Mouse (Mus musculus): ENCODE results near the gene Mcidas. TPM values are rescaled to one million over a fixed set of nuclear protein-coding genes. Genes with fewer than 3 reads are reported as not detected.

Mcidas gene
- total RNA-seq (2021), result under 1 TPM; 0.42 to 0.66 TPM

DNA sequence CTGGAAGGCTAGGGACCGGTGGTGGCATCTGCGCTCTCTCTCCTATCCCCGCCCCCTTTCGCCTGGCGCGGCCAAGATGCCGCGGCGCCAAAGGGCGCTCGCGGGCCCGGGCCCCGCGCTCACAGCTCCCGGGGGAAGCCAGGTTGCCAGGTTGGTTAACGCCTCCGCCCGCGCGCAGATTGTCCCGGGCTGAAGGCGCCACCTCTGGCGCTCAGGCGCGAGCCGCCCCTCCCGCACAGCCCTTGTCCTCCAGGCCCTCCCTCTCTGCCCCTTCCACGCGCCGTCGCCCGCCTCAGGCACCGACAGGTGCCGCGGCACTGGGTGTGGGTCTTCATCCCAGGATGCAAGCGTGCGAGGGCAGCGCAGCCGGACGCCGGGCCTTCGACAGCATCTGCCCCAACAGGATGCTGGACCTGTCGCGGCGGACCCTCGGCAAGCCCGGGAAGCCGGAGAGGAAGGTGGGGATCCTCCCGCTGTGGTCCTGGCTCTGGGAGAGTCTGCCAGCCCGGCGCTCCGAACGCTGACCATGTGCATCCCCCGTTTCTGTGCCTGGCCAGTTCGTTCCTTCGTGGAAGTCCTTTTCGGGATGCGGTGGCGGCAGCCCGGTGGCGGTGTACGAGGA is at the start of gene Mcidas:
TSS of gene Mcidas (plus strand) at position 315 of the 622 bp plus-strand sequence.
- DNase-seq, result no peak

DNA sequence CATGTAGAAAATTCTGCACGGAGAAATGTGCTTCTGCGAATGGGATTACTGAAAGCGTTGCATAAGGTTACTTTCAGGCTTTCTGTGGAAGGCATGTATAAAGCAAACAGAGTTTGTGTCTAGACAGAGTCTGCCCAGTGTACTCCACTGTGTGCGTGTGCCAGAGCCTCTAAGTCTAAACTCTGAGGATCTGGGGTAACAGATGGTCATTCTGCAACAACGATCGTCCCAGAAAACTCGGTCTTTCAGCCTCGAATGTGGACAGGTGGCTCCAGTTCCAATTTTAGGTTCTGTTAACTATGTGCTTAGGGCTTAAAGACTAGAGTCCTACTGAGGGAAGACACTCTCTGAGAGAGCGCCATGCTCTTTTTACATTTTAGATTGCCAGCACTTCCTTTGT is 48.3 kb upstream of the Mcidas start:
- DNase-seq, result peak in 1 of 2 experiments; percentile 16

DNA sequence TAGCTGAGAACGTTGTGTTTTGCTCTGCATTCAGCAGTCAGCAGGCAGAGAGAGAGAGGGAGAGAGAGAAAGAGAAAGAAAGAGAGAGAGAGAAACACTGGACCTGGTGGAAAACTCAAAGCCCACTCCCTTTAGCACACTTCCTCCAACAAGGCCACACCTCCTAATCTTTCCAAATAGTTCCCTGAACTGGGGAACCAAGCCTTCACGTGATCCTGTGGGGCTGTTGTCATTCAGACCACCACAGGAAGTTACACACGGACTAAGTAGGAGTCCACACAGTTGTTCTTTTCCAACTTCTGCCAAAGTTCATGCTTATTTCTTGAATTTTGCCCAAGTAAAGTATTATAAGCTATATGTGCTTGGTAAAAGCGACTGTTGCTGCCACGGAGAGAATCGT is 47.7 kb upstream of the Mcidas start:
- DNase-seq, result no peak

DNA sequence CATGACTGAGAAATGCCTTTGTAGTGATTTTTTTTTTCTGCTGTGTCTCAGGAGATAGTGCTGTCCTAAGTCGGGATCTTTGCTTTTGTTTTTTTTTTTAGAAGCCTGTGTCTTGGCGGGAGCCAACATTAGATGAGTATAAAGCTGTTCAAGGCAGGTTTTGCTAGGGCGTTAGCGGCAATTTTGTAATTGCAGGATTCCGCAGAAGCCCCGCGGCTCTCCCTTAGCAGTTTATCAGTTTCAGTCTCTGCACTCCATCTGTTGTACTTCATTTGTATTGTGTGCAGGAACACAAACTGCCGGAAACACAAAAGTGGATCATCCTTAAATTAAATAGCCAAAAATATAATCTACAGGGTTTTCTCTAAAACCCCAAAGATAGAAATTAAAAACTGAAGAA is 39.6 kb upstream of the Mcidas start:
- peak in 1 of 2 experiments; percentile 22 for DNase-seq

- no peak for DNase-seq
Measured at GRCm38 (mm10) chr13:112963081-112963480, 30.6 kb upstream of the Mcidas start.

DNA sequence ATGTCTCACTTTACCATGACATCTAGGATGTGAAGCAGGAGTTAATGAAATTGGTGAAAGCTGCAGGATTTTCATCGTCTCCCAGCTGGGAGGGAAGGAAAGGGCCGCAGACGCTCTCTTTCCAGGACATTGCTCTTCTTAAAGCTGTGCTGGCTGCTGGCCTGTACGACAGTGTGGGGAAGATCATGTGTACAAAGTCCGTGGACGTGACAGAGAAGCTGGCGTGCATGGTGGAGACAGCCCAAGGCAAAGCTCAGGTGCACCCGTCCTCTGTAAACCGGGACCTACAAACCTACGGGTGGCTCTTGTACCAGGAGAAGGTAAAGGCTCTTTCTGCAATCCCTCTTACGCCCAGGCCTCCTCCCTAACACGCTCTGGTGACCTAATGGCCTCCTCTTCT is 29.2 kb upstream of the Mcidas start:
- DNase-seq, result no peak

DNA sequence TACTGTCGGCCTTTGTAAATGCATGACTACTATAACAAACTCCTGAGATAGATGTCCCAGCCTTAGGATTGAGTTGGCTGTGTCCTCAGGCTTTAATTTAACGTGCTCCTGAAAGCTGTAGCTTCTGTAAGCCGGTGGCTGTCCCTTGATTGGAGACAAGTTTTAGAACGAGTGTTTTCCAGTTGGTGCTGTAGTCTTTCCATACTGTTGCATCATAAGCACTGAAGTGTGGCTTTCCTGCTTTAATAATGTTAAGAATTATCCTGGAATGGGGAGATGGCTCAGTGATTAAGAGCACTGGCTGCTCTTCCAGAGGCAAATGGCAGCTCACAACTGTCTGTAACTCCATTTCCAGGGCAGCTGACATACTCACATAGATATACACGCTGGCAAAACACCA is 26.4 kb upstream of the Mcidas start:
- DNase-seq, result no peak

- no peak for DNase-seq
Measured at GRCm38 (mm10) chr13:112976720-112977119, 16.9 kb upstream of the Mcidas start.

DNA sequence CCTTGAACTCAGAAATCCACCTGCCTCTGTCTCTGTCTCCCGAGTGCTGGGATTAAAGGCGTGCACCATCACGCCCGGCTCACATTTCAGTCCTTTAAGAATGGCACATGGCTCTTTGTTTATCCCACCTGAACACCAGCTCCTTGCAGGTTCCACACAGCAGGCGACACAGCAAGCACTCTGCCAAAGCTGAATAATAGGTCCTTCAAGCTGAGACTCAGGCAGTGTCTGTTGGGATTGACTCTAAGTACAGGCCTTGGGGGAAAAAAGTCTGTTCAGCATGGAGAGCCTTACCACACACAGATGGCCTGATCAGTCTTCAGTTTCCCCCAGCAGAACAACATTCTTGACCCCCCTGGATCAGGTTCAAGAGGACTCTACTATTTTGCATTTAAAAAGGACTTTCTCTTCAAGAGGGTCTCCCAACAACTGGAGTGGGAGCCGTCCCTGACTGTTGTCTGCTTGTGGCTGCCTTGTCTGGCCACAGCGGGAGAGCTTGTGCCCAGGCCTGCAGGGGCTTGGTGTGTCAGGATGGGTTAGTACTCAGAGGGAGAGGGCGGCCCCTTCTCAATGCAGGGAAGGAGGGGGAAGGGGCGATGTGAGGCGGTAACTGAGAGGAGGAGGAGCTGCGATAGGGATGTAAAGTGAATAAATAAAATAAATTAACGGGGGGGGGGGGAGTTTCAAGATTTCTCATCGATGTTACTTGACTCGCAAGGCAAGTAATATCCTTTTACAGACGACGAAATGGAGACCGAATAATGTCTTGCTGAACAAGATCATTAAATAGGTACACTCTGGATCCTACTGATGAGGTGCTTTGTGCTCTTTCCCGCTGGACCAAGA is 7.8 kb upstream of the Mcidas start:
- no peak for DNase-seq

GRCm38 (mm10) chr13:112986451-112986950 is 7.1 kb upstream of the Mcidas start:
- no peak for DNase-seq

DNA sequence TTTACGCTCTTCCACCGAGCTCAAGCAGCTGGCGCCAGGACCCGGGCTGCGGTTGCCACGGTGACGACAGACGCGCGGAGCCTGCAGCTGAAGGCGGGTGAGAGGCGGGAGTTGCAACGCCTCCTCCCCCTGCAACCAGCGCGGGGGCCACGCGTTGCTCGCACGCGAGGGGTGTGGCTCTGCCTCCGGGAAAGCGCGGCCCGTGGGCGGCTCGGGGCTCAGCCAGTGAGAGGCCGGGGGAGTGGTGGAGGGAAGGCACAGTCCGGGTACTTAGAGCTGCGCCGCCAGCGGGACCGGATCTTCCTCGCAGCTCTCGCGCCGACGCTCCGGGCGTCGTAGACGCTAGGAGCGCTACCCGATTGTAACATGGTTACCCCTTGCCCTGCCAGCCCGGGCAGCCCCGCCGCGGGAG is 6.1 kb upstream of the Mcidas start, which contains the start of gene Ccno:
TSS of gene Ccno (plus strand) at position 271 of the 412 bp plus-strand sequence.
- DNase-seq, result peak; percentile 93 to 95

GRCm38 (mm10) chr13:112987991-112988390 is 5.7 kb upstream of the Mcidas start:
- DNase-seq, result no peak

GRCm38 (mm10) chr13:112988866-112989265 is 4.8 kb upstream of the Mcidas start:
- DNase-seq, result no peak

GRCm38 (mm10) chr13:112989541-112989940 is 4.1 kb upstream of the Mcidas start:
- DNase-seq, result no peak

- DNase-seq, result no peak
Measured at GRCm38 (mm10) chr13:112990346-112990745, 3.3 kb upstream of the Mcidas start.

DNA sequence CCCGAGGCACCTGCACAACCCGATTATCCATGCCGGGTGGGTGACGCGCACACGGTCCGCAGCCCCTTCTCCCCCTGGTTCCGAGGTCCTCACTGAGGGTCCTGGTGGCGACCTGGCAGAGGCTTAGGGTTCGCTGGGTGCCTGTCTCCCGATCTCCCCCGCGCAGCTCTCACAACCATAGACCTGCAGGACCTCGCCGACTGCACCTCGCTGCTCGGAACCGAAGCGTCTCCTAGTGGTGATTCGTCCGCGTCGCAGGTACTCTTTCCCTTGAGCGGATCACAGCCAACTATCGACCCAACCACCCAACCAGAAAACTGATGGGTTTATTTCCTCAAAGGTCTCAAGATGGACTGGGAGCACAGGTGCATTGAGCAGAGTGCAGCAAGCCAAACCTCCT is 546 bp downstream of the Mcidas start:
- peak in 1 of 2 experiments; percentile 54 for DNase-seq

GRCm38 (mm10) chr13:112996407-112996806 is 2.8 kb downstream of the Mcidas start:
- DNase-seq, result no peak

GRCm38 (mm10) chr13:112997369-112997768 is 3.7 kb downstream of the Mcidas start:
- no peak for DNase-seq

- peak in 1 of 2 experiments; percentile 28 for DNase-seq
Measured at GRCm38 (mm10) chr13:112998427-112999201, 5.0 kb downstream of the Mcidas start.

DNA sequence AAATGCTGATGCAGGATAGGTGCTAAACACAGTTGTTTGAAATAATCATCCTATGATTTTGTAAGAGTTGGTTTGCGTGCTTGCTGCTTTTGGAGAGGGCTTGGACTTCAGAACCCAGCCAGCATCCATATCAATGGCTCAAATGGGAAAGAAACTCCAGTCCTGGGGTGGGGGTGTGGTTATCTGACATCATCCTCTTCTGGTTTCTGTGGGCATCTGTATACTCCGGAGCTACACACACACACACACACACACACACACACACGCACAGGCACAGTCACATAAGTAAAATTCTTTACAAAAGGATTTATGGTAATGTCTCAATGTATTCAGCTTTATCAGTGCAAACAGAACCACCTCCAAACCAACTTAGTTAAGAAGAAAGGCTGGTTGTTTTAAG is 6.4 kb downstream of the Mcidas start:
- DNase-seq, result no peak

DNA sequence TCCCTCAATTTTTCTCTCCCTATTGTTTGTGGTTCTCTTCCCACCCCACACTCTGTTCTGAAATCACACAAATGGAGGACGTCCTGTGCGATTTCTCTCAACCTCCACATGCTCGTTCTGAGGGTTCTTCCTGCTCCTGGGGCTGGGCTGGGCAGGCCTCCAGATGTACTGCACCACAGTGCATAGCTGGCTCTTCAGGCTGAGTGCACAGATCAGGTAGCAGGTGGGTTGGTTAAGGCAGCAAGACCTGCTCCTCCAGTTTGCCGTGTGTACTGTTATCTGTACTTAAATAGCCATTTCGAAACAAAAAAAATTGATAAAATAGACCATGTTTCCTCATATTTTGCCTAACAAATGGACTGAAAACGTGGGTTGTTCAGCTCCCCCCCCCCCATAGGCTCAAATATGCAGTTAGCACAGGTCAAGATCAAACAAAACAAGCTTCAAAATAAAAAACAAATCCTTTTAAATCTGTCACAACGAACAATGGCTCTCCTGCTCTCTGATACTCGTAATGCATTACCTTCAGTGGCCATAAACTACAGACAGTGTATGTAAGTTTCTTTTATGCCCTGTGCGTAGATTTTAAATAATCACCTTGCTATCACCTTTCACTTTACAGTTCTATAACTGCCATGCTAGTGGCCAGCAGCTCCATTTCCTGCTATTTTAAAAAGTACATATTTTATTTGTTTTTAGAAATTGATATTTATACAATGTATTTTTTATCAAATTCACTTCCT is 7.1 kb downstream of the Mcidas start:
- no peak for DNase-seq

DNA sequence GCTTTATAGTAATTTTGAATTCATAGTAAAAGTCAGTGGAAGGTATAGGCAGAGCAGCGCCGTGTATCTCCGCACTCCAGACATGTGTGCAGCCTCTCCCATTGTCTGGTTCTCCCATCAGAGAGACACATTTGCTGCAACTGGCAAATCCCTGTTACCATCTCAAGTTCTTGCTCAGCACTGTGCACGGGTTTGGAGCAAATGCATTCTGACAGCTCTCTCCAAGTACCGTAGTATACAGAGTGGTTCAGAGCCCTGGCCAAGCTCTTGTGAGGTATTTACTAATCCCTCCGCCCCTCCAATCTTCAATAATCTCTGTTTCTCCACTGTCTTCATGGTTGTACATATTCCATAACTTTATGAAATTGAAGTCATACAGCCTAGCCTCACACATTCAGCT is 19.0 kb downstream of the Mcidas start:
- DNase-seq, result no peak
